Mouse (Mus musculus) cerebellum, adult 2 months (tissue): ENCODE data around the gene B4galt2.

ENCODE experiments used
- CTCF ChIP-seq: fragments of 200-500 bp; IDR thresholded peaks from 2 replicates; pipeline ENCODE4 v1.5.1; 2011; ENCODE audit warnings: low read depth, mild to moderate bottlenecking, control low read depth, low read length, moderate library complexity, borderline replicate concordance; ENCODE audit not compliant: insufficient read depth
- POLR2A ChIP-seq: fragments of 200-500 bp; IDR thresholded peaks from 2 replicates; pipeline ENCODE4 v1.6.1; 2011; ENCODE audit warnings: low read length, control low read depth, borderline replicate concordance; ENCODE audit not compliant: insufficient read depth

- TF ChIP-seq CTCF = no peak
- no peak for TF ChIP-seq POLR2A
Measured at GRCm38 (mm10) chr4:117870437-117870836, 12.8 kb downstream of the B4galt2 start.
